Mouse (Mus musculus): ENCODE measurements at regions not wholly inside any gene's neighbourhood (a gene's known extent, or its start where the extent isn't known, plus 50 kb on each side); places are given as distances from the start of the nearest gene placed in this dataset.

- CTCF ChIA-PET = no interaction called here
These were observed 241.3 kb downstream of the 1500009L16Rik start for GRCm38 (mm10) chr10:83963779-83964643.

- CTCF ChIA-PET = no interaction called here
These were observed 242.2 kb downstream of the 1500009L16Rik start for GRCm38 (mm10) chr10:83964838-83965237.

GRCm38 (mm10) chr10:83970501-83970900 is 247.8 kb downstream of the 1500009L16Rik start:
- CTCF ChIA-PET = no interaction called here

- CTCF ChIA-PET = no interaction called here
These were observed 251.9 kb downstream of the 1500009L16Rik start for GRCm38 (mm10) chr10:83974548-83974947.

GRCm38 (mm10) chr10:83976548-83976947 is 253.9 kb downstream of the 1500009L16Rik start:
- CTCF ChIA-PET = interaction anchor here (0.5 kb wide), 1 partner anchor 43 kb away, joined by 3 read pairs; no protein-coding TSS in a partner anchor

- CTCF ChIA-PET = no interaction called here
These were observed 257.3 kb downstream of the 1500009L16Rik start for GRCm38 (mm10) chr10:83979930-83980329.

- CTCF ChIA-PET = no interaction called here
These were observed 262.2 kb downstream of the 1500009L16Rik start for GRCm38 (mm10) chr10:83984697-83985415.

GRCm38 (mm10) chr10:83992577-83993305 is 270.1 kb downstream of the 1500009L16Rik start:
- CTCF ChIA-PET = no interaction called here

- CTCF ChIA-PET = no interaction called here
These were observed 272.4 kb downstream of the 1500009L16Rik start for GRCm38 (mm10) chr10:83995026-83995600.

GRCm38 (mm10) chr10:83995913-83996312 is 273.2 kb downstream of the 1500009L16Rik start:
- CTCF ChIA-PET = no interaction called here

GRCm38 (mm10) chr10:83996489-83996888 is 273.8 kb downstream of the 1500009L16Rik start:
- CTCF ChIA-PET = no interaction called here

- CTCF ChIA-PET = interaction anchor here (0.5 to 0.6 kb wide), 2 partner anchors 21 to 63 kb away, joined by 3 to 16 read pairs; no protein-coding TSS in a partner anchor
These were observed 278.0 kb downstream of the 1500009L16Rik start for GRCm38 (mm10) chr10:84000436-84001208.

- CTCF ChIA-PET = no interaction called here
These were observed 280.1 kb downstream of the 1500009L16Rik start for GRCm38 (mm10) chr10:84002744-84003143.

GRCm38 (mm10) chr10:84003601-84004149 is 281.0 kb downstream of the 1500009L16Rik start:
- CTCF ChIA-PET = no interaction called here

GRCm38 (mm10) chr10:84008923-84009322 is 286.3 kb downstream of the 1500009L16Rik start:
- CTCF ChIA-PET = no interaction called here

- CTCF ChIA-PET = interaction anchor here (0.5 to 0.9 kb wide), 4 partner anchors 104 to 418 kb away, joined by 3 to 4 read pairs (median 4); no protein-coding TSS in a partner anchor
These were observed 296.7 kb downstream of the 1500009L16Rik start for GRCm38 (mm10) chr10:84019381-84019780.

GRCm38 (mm10) chr10:84020023-84020620 is 297.5 kb downstream of the 1500009L16Rik start:
- CTCF ChIA-PET = interaction anchor here (0.7 kb wide), 1 partner anchor 336 kb away, joined by 3 read pairs; no protein-coding TSS in a partner anchor

- CTCF ChIA-PET = interaction anchor here (0.8 kb wide), 1 partner anchor 20 kb away, joined by 16 read pairs; no protein-coding TSS in a partner anchor
These were observed 298.8 kb downstream of the 1500009L16Rik start for GRCm38 (mm10) chr10:84021167-84022120.

- CTCF ChIA-PET = no interaction called here
These were observed 301.6 kb downstream of the 1500009L16Rik start for GRCm38 (mm10) chr10:84024294-84024693.

Measured in spleen, embryonic (tissue).